Mouse (Mus musculus) stomach, postnatal 0 days (tissue): Measurements from ENCODE around the gene Zbtb8b.

ENCODE experiments used
- CTCF ChIP-seq: IDR thresholded peaks from 2 replicates; pipeline ENCODE4 v1.5.1; 2016; ENCODE audit warnings: antibody characterized with exemption, low read depth, mild to moderate bottlenecking, moderate library complexity
- EP300 ChIP-seq: optimal IDR thresholded peaks from 2 replicates; pipeline ENCODE3; 2016; ENCODE audit warnings: antibody characterized with exemption

DNA sequence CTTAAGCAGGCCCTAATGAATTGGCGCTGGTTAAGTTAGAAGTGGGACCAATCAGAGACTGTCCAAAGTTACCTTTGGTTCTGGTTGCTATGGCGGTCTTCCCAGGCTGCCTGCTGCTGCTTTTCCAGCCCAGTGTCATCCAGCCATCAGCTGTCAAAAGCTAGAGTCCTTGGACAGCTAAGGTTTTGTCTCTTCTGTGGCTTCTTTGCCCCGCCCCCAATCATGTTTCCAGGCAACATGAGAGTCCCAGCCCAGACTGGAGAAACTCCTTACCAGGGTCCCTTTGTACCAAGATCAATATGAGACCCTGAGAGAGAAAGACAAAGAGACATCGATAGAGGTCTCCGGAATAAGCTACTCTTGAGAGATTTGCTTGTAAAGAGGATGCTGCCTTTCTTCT is 52.2 kb downstream of the Zbtb8b start:
- TF ChIP-seq CTCF = no peak
- TF ChIP-seq EP300 = no peak
